Mouse (Mus musculus) embryonic facial prominence, embryonic 12.5 days (tissue): ENCODE results near the gene Parp16. TPM values are rescaled to one million over a fixed set of nuclear protein-coding genes. Genes with fewer than 3 reads are reported as not detected.
"Not testable (repeated sequence)": the region's sequence is repeated elsewhere in the genome, so short reads cannot be mapped to it uniquely, and the experiment has no call there.

Experiments
- ATAC-seq: fragments of 200-750 bp; cut with Nextera tagmentation; 2 replicates; pipeline ENCODE4 v1.8.0; 2017; ENCODE audit not compliant: insufficient number of reproducible peaks, insufficient read depth, low FRiP score, low TSS enrichment
- H3K27ac ChIP-seq: fragments of 300-500 bp; sonication (generic); 2 replicates; pipeline ENCODE4 v1.5.1; 2016; ENCODE audit warnings: mild to moderate bottlenecking
- H3K27me3 ChIP-seq: fragments of 300-500 bp; sonication (generic); 2 replicates; pipeline ENCODE4 v1.6.1; 2016; ENCODE audit warnings: mild to moderate bottlenecking, moderate library complexity
- H3K36me3 ChIP-seq: fragments of 300-500 bp; sonication (generic); 2 replicates; pipeline ENCODE4 v1.6.1; 2016; ENCODE audit warnings: mild to moderate bottlenecking
- H3K4me1 ChIP-seq: fragments of 300-500 bp; sonication (generic); 2 replicates; pipeline ENCODE4 v1.6.1; 2016
- H3K4me2 ChIP-seq: fragments of 300-500 bp; sonication (generic); replicated peaks from 2 replicates; pipeline ENCODE4 v1.6.1; 2016; ENCODE audit warnings: mild to moderate bottlenecking, moderate library complexity
- H3K4me3 ChIP-seq: fragments of 300-500 bp; sonication (generic); 2 replicates; pipeline ENCODE4 v1.5.1; 2016; ENCODE audit warnings: mild to moderate bottlenecking
- H3K9ac ChIP-seq: fragments of 300-500 bp; sonication (generic); 2 replicates; pipeline ENCODE4 v1.6.1; 2016; ENCODE audit warnings: mild to moderate bottlenecking, moderate library complexity
- H3K9me3 ChIP-seq: fragments of 300-500 bp; sonication (generic); 2 replicates; pipeline ENCODE4 v1.6.1; 2016; ENCODE audit warnings: mild to moderate bottlenecking, moderate library complexity
- WGBS: fragments of 180-500 bp; shearing (Covaris S2); methylation state at CpG from one replicate; pipeline ENCODE4 v1.1.7; 2016; 5-methylcytosine and 5-hydroxymethylcytosine counted together
- polyA plus RNA-seq: library from polyadenylated mRNA; unstranded; fragments of >200 nt; fragmentation: Nextera tagmentation; extraction: Ambion mirVana; gene quantifications from 2 replicates; pipeline ENCODE4 v1.2.1, GENCODE M21; 2016

The Parp16 gene
- polyA plus RNA-seq, 1 experiment from 2014 or later = 7.1 TPM

GRCm38 (mm10) chr9:65275810-65276530 lies 80.8 kb downstream of the Parp16 start:
- H3K9ac ChIP-seq = no peak overlapping the region
- no peaks in the 10 kb centered on the region for H3K27me3 ChIP-seq
- ATAC-seq = no peak
- WGBS = 76% methylated on average over 4 of the region's 4 CpGs
- H3K27ac ChIP-seq = no peak overlapping the region
- H3K4me1 ChIP-seq = no peaks in the 10 kb centered on the region
- H3K36me3 ChIP-seq = no peaks in the 10 kb centered on the region
- no peaks in the 10 kb centered on the region for H3K9me3 ChIP-seq
- H3K4me3 ChIP-seq = no peak overlapping the region
- H3K4me2 ChIP-seq = no peak overlapping the region

GRCm38 (mm10) chr9:65281536-65282151 lies 86.5 kb downstream of the Parp16 start:
- H3K4me1 ChIP-seq = no peaks in the 10 kb centered on the region
- no peaks in the 10 kb centered on the region for H3K27me3 ChIP-seq
- no peak overlapping the region for H3K4me2 ChIP-seq
- ATAC-seq = no peak
- H3K27ac ChIP-seq = no peak overlapping the region
- H3K4me3 ChIP-seq = no peak overlapping the region
- H3K9me3 ChIP-seq = no peaks in the 10 kb centered on the region
- 70% methylated on average over 5 of the region's 5 CpGs for WGBS
- H3K36me3 ChIP-seq = no peaks in the 10 kb centered on the region
- H3K9ac ChIP-seq = no peak overlapping the region

- WGBS = 1% methylated on average over 3 of the region's 3 CpGs
- H3K4me1 ChIP-seq = no peaks in the 10 kb centered on the region
- H3K9ac ChIP-seq = no peak overlapping the region
- no peak overlapping the region for H3K4me2 ChIP-seq
- H3K27me3 ChIP-seq = no peaks in the 10 kb centered on the region
- ATAC-seq = no peak
- H3K27ac ChIP-seq = no peak overlapping the region
- H3K4me3 ChIP-seq = no peak overlapping the region
- no peaks in the 10 kb centered on the region for H3K36me3 ChIP-seq
- H3K9me3 ChIP-seq = no peaks in the 10 kb centered on the region
These were observed 88.1 kb downstream of the Parp16 start for GRCm38 (mm10) chr9:65283301-65283700.

GRCm38 (mm10) chr9:65288252-65288651 lies 93.1 kb downstream of the Parp16 start:
- H3K4me2 ChIP-seq, H3K27me3 ChIP-seq, H3K9me3 ChIP-seq, H3K27ac ChIP-seq, H3K9ac ChIP-seq, H3K4me3 ChIP-seq, H3K4me1 ChIP-seq, ATAC-seq, H3K36me3 ChIP-seq: not testable (repeated sequence)
- WGBS = 69% methylated on average over 5 of the region's 5 CpGs

Other genes starting within 250 kb of the Parp16 start
- gene Slc24a1, start 243.7 kb upstream of the Parp16 start, polyA plus RNA-seq = 0.04 and 0.05 TPM in 2 replicates
- gene Ints14, start 234.4 kb upstream of the Parp16 start, polyA plus RNA-seq = 56.4 and 60.6 TPM in 2 replicates
- gene Hacd3, start 173.7 kb upstream of the Parp16 start, polyA plus RNA-seq = 108 TPM in 2 replicates
- gene Dpp8, start 162.9 kb upstream of the Parp16 start, polyA plus RNA-seq = 44.9 and 48.2 TPM in 2 replicates
- gene Igdcc4, start 93.9 kb upstream of the Parp16 start, polyA plus RNA-seq = 25.0 and 25.4 TPM in 2 replicates
- gene Igdcc3, start 54.2 kb upstream of the Parp16 start, polyA plus RNA-seq = 7.5 and 9.3 TPM in 2 replicates
- 0.95 and 0.99 TPM in 2 replicates for gene Cilp, start 69.8 kb downstream of the Parp16 start, polyA plus RNA-seq
- 56.5 and 59.1 TPM in 2 replicates for gene Clpx, start 98.9 kb downstream of the Parp16 start, polyA plus RNA-seq
- 17.1 and 17.8 TPM in 2 replicates for gene Pdcd7, start 150.8 kb downstream of the Parp16 start, polyA plus RNA-seq
- 0.31 and 0.38 TPM in 2 replicates for gene Ubap1l, start 165.7 kb downstream of the Parp16 start, polyA plus RNA-seq
- gene Kbtbd13, start 196.3 kb downstream of the Parp16 start, polyA plus RNA-seq = 1.4 and 1.6 TPM in 2 replicates
- 11.7 and 11.9 TPM in 2 replicates for gene Rasl12, start 203.2 kb downstream of the Parp16 start, polyA plus RNA-seq
- not detected in 2 replicates for gene Slc51b, start 227.6 kb downstream of the Parp16 start, polyA plus RNA-seq
- 23.4 and 25.1 TPM in 2 replicates for gene Mtfmt, start 240.4 kb downstream of the Parp16 start, polyA plus RNA-seq